Mouse (Mus musculus): ENCODE results near the gene Phlpp1. TPM values are rescaled to one million over a fixed set of nuclear protein-coding genes. Genes with fewer than 3 reads are reported as not detected.

Gene Phlpp1
- polyA plus RNA-seq, 1 experiment from 2014 or later = 6.9 TPM

DNA sequence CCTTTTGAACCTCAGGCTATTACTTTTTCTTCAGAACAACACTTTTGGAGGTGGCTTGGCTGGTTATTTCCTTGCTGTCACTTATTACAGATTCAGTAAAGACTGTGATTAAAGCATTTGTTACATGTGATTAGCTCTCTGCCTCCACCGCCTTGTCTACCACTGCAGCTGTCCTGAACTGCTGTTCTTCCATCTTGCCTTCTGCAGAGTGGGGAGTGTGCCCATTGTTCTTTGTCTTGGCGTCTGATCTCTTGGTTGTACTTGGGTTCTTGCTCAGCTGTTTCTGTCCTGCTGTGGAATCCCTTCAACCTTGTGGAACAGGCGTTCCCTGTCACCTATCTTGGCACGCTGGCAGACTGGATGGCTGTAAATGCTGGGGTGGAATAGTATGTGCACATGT, 30.4 kb downstream of the Phlpp1 start:
- no peaks in the 10 kb centered on the region for H3K36me3 ChIP-seq
- no peak overlapping the region for H3K9ac ChIP-seq
- no peak overlapping the region for H3K27ac ChIP-seq (replicated peaks)
- no peaks in the 10 kb centered on the region for H3K27me3 ChIP-seq
- no peak for ATAC-seq (ENCODE audit: low read depth)
- no peak overlapping the region for H3K4me2 ChIP-seq
- 49% methylated on average over 4 of the region's 4 CpGs for WGBS
- H3K9me3 ChIP-seq = no peaks in the 10 kb centered on the region
- peaks cover 64% of the 10 kb centered on the region for H3K4me1 ChIP-seq (replicated peaks)
- no peak overlapping the region for H3K4me3 ChIP-seq

DNA sequence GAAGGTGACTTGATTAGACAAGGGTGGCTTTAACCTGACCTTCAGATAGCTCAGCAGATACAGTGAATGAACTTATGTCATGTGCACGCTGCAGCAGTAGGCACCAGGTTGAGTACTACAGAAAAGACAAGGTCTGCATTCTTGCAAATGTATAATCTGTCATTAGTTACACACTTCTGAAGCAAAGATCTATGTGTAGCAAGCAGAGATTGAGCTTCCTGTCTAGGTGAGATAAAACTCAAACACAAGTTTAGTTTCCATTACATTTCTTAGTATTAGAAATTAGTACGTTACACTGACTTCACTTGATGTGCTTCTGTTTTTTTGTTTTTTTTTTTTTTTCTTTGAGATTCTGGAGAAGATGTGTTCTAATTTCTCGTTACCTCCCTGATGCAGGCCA, 32.4 kb downstream of the Phlpp1 start:
- Histone ChIP-seq H3K27ac (replicated peaks) (0 out of 2 replicates have a peak overlapping the region, but pooled peaks have one; percentile 9), H3K9ac (no peak overlapping the region), H3K4me1 (replicated peaks) (peaks cover 62% of the 10 kb centered on the region), H3K4me2 (no peak overlapping the region), H3K27me3 (no peaks in the 10 kb centered on the region), H3K9me3 (0 out of 2 replicates have a peak, but pooled peaks cover 6% of the 10 kb centered on the region), H3K4me3 (no peak overlapping the region), H3K36me3 (no peaks in the 10 kb centered on the region)
- no peak for ATAC-seq (ENCODE audit: low read depth)
- 56% methylated on average over 3 of the region's 3 CpGs for WGBS

DNA sequence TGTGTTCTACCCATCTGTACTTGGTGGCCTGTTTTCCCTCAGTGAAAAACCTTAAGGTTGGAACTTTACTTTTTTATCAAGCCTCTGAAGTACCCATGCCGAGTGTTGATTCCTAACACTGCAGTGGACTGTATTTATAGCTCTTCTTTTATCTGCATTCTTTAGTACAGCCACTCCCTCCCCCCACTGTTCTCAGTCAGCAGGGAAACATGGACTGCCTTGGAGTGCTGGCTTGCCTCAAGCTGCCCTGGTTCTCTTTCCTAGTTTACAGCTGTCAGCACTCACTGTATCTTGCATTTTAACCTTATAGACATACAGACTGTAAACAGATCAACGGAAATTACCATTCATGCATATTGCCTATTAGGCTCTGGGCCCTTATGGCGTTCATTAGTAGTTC, 32.8 kb downstream of the Phlpp1 start:
- Histone ChIP-seq H3K4me2 (no peak overlapping the region), H3K36me3 (no peaks in the 10 kb centered on the region), H3K27ac (replicated peaks) (no peak overlapping the region), H3K4me3 (no peak overlapping the region), H3K4me1 (replicated peaks) (peaks cover 58% of the 10 kb centered on the region), H3K9ac (peak overlapping the region; percentile 26; the same call in 1 of the 2 replicates), H3K9me3 (0 out of 2 replicates have a peak, but pooled peaks cover 6% of the 10 kb centered on the region), H3K27me3 (no peaks in the 10 kb centered on the region)
- no peak for ATAC-seq (ENCODE audit: low read depth)
- 26% methylated on average over 3 of the region's 3 CpGs for WGBS

DNA sequence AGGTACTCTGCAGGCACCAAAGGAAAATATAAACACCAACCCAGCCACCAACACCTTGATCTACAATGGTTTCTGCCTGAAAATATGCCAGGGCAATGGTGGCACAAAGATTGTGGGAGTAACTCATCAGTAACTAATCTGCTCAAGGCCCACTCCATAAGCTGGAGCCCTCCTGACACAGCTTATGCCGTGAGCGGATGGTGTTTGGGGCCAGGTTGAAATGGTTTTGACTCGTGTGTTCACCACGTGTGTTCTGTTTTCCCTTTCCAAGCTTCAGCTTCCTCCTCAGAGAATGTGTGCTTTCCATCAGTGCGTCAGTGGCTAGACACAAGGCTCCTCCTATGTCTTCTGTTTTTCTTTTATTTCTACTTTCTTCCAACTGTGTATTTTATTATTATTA, 37.0 kb downstream of the Phlpp1 start:
- Histone ChIP-seq H3K4me3 (no peak overlapping the region), H3K27me3 (no peaks in the 10 kb centered on the region), H3K27ac (replicated peaks) (no peak overlapping the region), H3K4me2 (no peak overlapping the region), H3K4me1 (replicated peaks) (peaks cover 43% of the 10 kb centered on the region), H3K9ac (no peak overlapping the region), H3K9me3 (0 out of 2 replicates have a peak, but pooled peaks cover 6% of the 10 kb centered on the region), H3K36me3 (no peaks in the 10 kb centered on the region)
- ATAC-seq (ENCODE audit: low read depth) = no peak
- WGBS = 78% methylated on average over 5 of the region's 5 CpGs

DNA sequence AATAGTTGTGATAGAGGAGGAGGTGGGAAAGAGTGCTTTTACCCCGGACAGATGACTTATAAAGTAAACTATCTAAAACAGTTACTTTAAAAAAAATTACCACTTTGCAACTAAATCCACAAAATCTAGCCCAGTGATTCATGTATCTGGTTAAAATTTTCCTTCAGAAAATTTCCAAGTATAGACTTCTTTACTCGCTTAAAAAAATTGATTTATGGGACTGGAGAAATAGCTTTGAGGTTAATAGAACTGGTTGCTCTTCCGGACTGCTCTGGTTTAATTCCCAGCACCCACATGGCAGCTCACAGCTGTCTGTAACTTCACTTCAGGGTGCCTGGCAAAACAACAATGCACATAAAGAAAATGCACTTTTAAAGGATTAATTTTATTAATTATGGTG, 38.9 kb downstream of the Phlpp1 start:
- Histone ChIP-seq H3K4me3 (no peak overlapping the region), H3K4me1 (replicated peaks) (peaks cover 27% of the 10 kb centered on the region), H3K9me3 (0 out of 2 replicates have a peak, but pooled peaks cover 6% of the 10 kb centered on the region), H3K4me2 (no peak overlapping the region), H3K27ac (replicated peaks) (no peak overlapping the region), H3K27me3 (no peaks in the 10 kb centered on the region), H3K9ac (no peak overlapping the region), H3K36me3 (no peaks in the 10 kb centered on the region)
- ATAC-seq (ENCODE audit: low read depth) = no peak
- 76% methylated on average over 3 of the region's 3 CpGs for WGBS

DNA sequence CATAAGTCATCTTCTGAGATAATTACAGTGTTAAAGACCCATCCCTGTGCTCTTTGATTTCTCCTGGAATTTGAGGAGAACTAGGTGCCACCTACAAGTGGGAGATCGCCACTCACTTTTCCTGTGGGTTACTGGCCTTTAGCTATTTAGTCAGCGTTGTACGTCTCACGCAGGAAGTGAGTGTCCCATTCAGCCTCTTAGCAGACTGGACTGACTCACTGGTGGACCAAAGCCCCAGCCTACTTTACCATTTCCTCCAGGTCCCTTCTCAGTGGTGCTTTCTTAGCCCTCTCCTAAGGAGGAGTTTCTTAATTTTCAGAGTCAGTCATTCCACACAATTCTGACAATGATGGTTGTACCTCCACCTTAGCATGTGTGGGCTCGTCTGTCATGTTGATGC, 39.6 kb downstream of the Phlpp1 start:
- H3K9ac ChIP-seq = no peak overlapping the region
- H3K36me3 ChIP-seq = no peaks in the 10 kb centered on the region
- H3K4me2 ChIP-seq = no peak overlapping the region
- no peaks in the 10 kb centered on the region for H3K27me3 ChIP-seq
- H3K4me1 ChIP-seq (replicated peaks) = peaks cover 27% of the 10 kb centered on the region
- no peak overlapping the region; the same call in 1 of the 2 replicates for H3K27ac ChIP-seq (replicated peaks)
- 89% methylated on average over 5 of the region's 5 CpGs for WGBS
- no peak for ATAC-seq (ENCODE audit: low read depth)
- 0 out of 2 replicates have a peak, but pooled peaks cover 6% of the 10 kb centered on the region for H3K9me3 ChIP-seq
- no peak overlapping the region for H3K4me3 ChIP-seq

DNA sequence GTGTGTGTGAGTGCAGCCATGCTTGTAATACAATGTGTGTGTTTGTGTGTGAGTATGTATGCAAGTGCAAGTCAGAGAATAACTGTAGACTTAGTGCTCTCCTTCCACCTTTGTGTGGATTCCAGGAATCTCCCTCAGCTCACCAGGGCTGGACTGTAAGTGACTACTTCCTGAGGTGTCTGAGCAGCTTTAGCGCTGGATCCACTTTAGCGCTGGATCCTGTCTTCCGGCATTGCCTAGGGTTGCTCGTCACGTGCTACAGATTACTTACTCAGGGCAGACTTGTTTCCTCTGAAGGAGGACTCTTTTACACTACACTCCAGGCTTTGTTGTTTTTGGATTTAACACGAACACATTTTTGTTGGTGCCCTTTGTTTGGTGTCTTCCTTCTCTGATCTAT, 48.9 kb downstream of the Phlpp1 start:
- no peak overlapping the region for H3K4me3 ChIP-seq
- no peaks in the 10 kb centered on the region for H3K9me3 ChIP-seq
- peaks cover 28% of the 10 kb centered on the region for H3K4me1 ChIP-seq (replicated peaks)
- no peak overlapping the region for H3K27ac ChIP-seq (replicated peaks)
- 0 out of 2 replicates have a peak, but pooled peaks have one; percentile 38 for ATAC-seq (ENCODE audit: low read depth)
- no peaks in the 10 kb centered on the region for H3K27me3 ChIP-seq
- no peak overlapping the region for H3K9ac ChIP-seq
- no peak overlapping the region for H3K4me2 ChIP-seq
- no peaks in the 10 kb centered on the region for H3K36me3 ChIP-seq
- 87% methylated on average over 6 of the region's 6 CpGs for WGBS

DNA sequence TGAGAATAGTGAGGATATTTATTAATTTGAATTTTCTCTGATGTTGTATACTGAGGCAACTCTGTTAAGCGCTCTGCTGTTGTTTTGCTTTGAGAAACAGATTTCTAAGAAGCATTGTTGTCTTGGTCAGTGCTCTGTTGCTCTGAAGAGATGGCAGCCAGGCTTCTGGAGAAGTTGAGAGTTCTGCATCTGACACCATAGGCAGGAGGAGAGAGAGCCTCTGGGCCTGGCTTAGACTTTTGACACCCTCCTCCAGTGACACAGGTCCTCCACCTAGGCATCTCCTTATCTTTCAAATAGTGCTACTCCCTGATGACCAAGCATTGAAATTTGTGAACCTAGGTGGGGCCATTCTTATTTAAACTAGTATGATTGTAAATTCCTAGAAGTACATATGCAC, 49.8 kb downstream of the Phlpp1 start:
- ATAC-seq (ENCODE audit: low read depth) = no peak
- H3K36me3 ChIP-seq = no peaks in the 10 kb centered on the region
- H3K4me2 ChIP-seq = no peak overlapping the region
- no peak overlapping the region for H3K4me3 ChIP-seq
- no peaks in the 10 kb centered on the region for H3K27me3 ChIP-seq
- H3K27ac ChIP-seq (replicated peaks) = no peak overlapping the region
- peaks cover 28% of the 10 kb centered on the region for H3K4me1 ChIP-seq (replicated peaks)
- H3K9me3 ChIP-seq = no peaks in the 10 kb centered on the region
- 89% methylated on average over 1 of the region's 1 CpGs for WGBS
- H3K9ac ChIP-seq = no peak overlapping the region

DNA sequence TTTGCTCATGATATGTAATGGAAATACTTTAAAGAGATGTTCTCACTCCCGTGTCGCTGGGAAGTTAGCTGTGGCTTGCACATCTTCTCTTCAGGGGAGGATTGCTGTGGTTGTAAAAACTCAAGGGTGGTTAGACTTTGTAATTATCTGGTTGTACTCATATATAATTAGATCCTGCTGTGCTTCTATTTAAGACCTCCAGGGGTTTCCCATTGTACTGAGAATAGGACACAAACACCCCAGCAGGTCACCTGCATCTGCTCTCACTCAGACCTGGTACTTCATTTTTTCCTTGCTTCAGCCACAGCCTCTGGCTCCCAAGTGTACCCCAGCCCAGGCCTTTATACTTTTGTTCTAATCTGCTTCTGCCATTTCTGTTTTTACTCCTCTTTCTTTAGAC, 50.4 kb downstream of the Phlpp1 start:
- no peaks in the 10 kb centered on the region for H3K9me3 ChIP-seq
- H3K9ac ChIP-seq = no peak overlapping the region
- no peak overlapping the region for H3K4me2 ChIP-seq
- peaks cover 31% of the 10 kb centered on the region for H3K4me1 ChIP-seq (replicated peaks)
- H3K27ac ChIP-seq (replicated peaks) = peak overlapping the region; percentile 46; the same call in 1 of the 2 replicates
- no peak; the same call in 1 of the 2 replicates for ATAC-seq (ENCODE audit: low read depth)
- 8% methylated on average over 2 of the region's 2 CpGs for WGBS
- no peaks in the 10 kb centered on the region for H3K36me3 ChIP-seq
- H3K4me3 ChIP-seq = no peak overlapping the region
- H3K27me3 ChIP-seq = no peaks in the 10 kb centered on the region

DNA sequence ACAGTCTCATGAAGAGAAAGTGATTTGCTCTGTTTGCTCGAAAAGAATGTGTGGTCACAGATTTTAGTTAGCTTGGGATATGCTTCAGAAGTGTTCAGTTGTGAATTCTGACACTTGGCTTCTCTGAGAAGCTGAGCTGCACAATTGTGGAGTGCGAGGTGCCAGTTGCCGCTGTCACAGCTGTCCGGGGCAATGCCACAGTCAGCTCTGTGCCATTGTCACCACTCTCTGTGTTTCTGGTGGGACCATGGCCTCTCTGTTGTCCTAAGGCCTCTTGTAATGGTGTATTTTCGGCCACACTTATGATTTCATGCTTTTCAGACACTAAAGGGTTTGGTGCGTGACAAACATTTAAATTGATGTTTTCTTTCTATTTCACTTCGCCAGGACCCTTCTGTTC, 55.1 kb downstream of the Phlpp1 start:
- Histone ChIP-seq H3K27me3 (no peaks in the 10 kb centered on the region), H3K4me1 (replicated peaks) (peaks cover 19% of the 10 kb centered on the region), H3K4me2 (no peak overlapping the region), H3K9ac (no peak overlapping the region), H3K9me3 (no peaks in the 10 kb centered on the region), H3K36me3 (no peaks in the 10 kb centered on the region), H3K4me3 (no peak overlapping the region), H3K27ac (replicated peaks) (no peak overlapping the region)
- ATAC-seq (ENCODE audit: low read depth) = no peak
- 60% methylated on average over 7 of the region's 7 CpGs for WGBS

DNA sequence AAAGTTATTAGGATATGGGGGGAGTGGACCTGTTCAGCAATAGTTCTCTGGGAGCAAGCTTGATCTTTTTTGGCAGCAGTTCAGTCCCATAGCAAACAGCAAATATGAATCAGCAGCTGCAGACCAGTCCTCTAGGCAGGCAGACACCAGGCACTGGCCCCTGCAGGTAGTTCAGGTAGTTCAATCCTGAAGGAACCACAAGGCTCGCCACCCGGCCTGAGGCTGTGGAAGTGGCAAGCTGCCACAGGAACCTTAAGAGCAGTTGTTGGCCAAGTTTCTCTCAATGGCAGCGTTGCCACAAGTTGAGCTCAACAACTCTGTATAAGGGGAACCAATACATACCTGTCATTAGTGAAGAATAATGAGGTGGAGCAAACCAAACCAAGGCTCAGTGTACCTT, 58.8 kb downstream of the Phlpp1 start:
- Histone ChIP-seq H3K4me3 (no peak overlapping the region), H3K27me3 (no peaks in the 10 kb centered on the region), H3K9ac (no peak overlapping the region), H3K9me3 (no peaks in the 10 kb centered on the region), H3K4me2 (no peak overlapping the region), H3K27ac (replicated peaks) (no peak overlapping the region), H3K4me1 (replicated peaks) (peaks cover 11% of the 10 kb centered on the region), H3K36me3 (no peaks in the 10 kb centered on the region)
- WGBS = 92% methylated on average over 3 of the region's 3 CpGs
- no peak for ATAC-seq (ENCODE audit: low read depth)

DNA sequence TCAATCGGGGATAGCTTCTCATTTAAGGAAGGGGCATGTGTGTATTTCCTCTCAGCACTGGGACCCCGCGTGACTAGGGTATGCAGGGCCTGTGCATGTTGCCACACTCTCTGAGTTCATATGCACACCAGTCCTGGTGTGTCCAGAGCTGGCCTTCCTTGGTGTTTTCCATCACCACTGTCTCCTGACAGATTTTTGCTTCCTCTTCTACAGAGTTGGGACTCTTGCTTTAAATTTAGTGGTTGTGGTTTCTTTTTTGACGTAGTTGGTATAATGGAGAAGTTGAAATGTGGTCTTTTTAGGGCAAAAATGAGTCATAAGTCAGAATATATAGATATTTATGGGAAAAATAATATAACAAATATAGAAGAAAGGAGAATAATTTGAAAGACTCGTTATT, 59.8 kb downstream of the Phlpp1 start:
- Histone ChIP-seq H3K4me1 (replicated peaks) (peaks cover 17% of the 10 kb centered on the region), H3K9ac (no peak overlapping the region), H3K27ac (replicated peaks) (no peak overlapping the region), H3K4me2 (no peak overlapping the region), H3K9me3 (no peaks in the 10 kb centered on the region), H3K36me3 (no peaks in the 10 kb centered on the region), H3K4me3 (no peak overlapping the region), H3K27me3 (no peaks in the 10 kb centered on the region)
- ATAC-seq (ENCODE audit: low read depth) = no peak
- WGBS = 89% methylated on average over 5 of the region's 5 CpGs

DNA sequence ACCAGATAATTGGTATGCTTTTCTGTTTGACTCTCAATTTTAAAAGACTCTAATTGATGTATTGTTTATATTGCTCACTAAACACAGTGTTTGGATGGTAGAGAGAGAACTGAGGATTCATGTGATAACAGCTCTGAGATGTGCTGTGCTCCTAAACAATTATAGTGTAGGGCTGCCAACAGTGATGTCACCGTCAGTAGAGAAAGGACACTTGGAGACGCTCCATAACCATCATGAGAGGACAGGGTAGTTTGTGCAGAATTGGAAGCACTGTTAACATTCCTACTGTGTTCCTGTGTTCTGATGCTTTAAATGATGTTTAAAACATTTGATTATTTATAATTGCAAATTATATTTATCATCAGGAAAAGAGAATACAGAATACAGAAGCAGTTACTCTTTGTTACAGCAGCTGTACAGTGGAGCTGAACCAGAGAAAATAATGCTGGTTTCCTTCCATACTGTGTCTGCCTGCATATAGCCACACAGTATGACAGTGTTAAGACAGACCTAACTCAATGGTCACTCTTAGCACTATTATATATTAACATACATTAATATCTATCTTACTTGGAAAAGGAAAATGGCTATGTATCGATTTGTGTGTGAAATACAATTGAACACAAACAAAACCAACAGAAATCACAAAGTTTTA, 60.4 kb downstream of the Phlpp1 start:
- no peaks in the 10 kb centered on the region for H3K9me3 ChIP-seq
- H3K4me3 ChIP-seq = no peak overlapping the region
- H3K27ac ChIP-seq (replicated peaks) = no peak overlapping the region
- WGBS = 78% methylated on average over 3 of the region's 3 CpGs
- peaks cover 13% of the 10 kb centered on the region for H3K4me1 ChIP-seq (replicated peaks)
- ATAC-seq (ENCODE audit: low read depth) = no peak
- H3K36me3 ChIP-seq = no peaks in the 10 kb centered on the region
- H3K27me3 ChIP-seq = no peaks in the 10 kb centered on the region
- no peak overlapping the region for H3K4me2 ChIP-seq
- H3K9ac ChIP-seq = no peak overlapping the region

All from neural tube, embryonic 13.5 days (tissue).